Mouse (Mus musculus) naive thymus-derived CD4-positive, alpha-beta T cell, adult 2 months (primary cell): Measurements from ENCODE around the gene Vmn1r103.
"Not testable (repeated sequence)": the region's sequence is repeated elsewhere in the genome, so short reads cannot be mapped to it uniquely, and the experiment has no call there.

Experiments used
- DNase-seq: peaks from one replicate; pipeline ENCODE4 v3.0.0-alpha.2; 2011; ENCODE audit warnings: low read depth

The Vmn1r103 gene

GRCm38 (mm10) chr7:20510434-20510833, at the start of gene Vmn1r103:
Gene Vmn1r103, minus strand, starts transcription at chr7:20510534.
- not testable (repeated sequence) for DNase-seq

GRCm38 (mm10) chr7:20545657-20546056, 35.3 kb upstream of the Vmn1r103 start, which contains the start of gene Gm5726:
Gene Gm5726, minus strand, starts transcription at chr7:20545757.
- DNase-seq = not testable (repeated sequence)

- DNase-seq = not testable (repeated sequence)
Measured at GRCm38 (mm10) chr7:20533537-20533936, 23.2 kb upstream of the Vmn1r103 start, which contains the start of gene Vmn1r104. Gene Vmn1r104, plus strand, starts transcription at chr7:20533837.

DNA sequence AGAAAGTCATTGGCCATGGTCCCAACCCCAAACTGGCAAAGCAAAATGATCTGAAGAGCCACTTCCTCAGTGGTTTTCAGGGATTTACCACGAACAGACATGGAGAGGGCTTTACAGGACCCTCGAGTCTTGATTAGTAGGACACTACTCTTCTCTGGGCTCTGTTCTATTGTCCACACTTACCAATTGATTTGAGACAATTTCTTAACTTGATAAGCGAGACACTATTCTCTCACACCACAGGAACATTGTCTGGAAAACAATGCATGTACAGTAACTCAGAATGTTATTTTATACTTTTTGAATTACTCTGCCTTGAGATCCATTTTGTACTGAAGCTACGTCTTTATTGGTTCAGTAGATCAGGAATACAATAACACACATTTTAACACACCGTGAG, 35.5 kb downstream of the Vmn1r103 start, which contains the start of gene Gm10670:
Gene Gm10670 (minus strand): TSS at position 101 of the 400 bp plus-strand sequence.
- not testable (repeated sequence) for DNase-seq
